Mouse (Mus musculus) lung, embryonic 16.5 days (tissue): Measurements from ENCODE around the gene Gstm5. TPM values are rescaled to one million over a fixed set of nuclear protein-coding genes. Genes with fewer than 3 reads are reported as not detected.
"Not testable (repeated sequence)": the region's sequence is repeated elsewhere in the genome, so short reads cannot be mapped to it uniquely, and the experiment has no call there.

ENCODE experiments used
- ATAC-seq: fragments of 200-750 bp; cut with Nextera tagmentation; 2 replicates; pipeline ENCODE4 v1.8.0; 2017; ENCODE audit warnings: low read depth, mild to moderate bottlenecking, moderate library complexity
- H3K27ac ChIP-seq: fragments of 300-500 bp; sonication (generic); 2 replicates; pipeline ENCODE4 v1.5.1; 2014; ENCODE audit warnings: mild to moderate bottlenecking, control low read depth, low read length
- H3K27me3 ChIP-seq: fragments of 300-500 bp; sonication (generic); 2 replicates; pipeline ENCODE4 v1.6.1; 2014; ENCODE audit warnings: low read depth, low read length, mixed read lengths; ENCODE audit not compliant: control insufficient read depth, insufficient read depth
- H3K36me3 ChIP-seq: fragments of 300-500 bp; sonication (generic); 2 replicates; pipeline ENCODE4 v1.6.1; 2014; ENCODE audit warnings: low read length; ENCODE audit not compliant: control insufficient read depth, insufficient read depth
- H3K4me1 ChIP-seq: fragments of 300-500 bp; sonication (generic); replicated peaks from 2 replicates; pipeline ENCODE4 v1.6.1; 2014; ENCODE audit warnings: low read length, mixed read lengths; ENCODE audit not compliant: control insufficient read depth, insufficient read depth
- H3K4me2 ChIP-seq: fragments of 300-500 bp; sonication (generic); 2 replicates; pipeline ENCODE4 v1.6.1; 2014; ENCODE audit warnings: low read depth, low read length, control low read depth
- H3K4me3 ChIP-seq: fragments of 300-500 bp; sonication (generic); 2 replicates; pipeline ENCODE4 v1.5.1; 2014; ENCODE audit warnings: mild to moderate bottlenecking, low read length, control low read depth
- H3K9ac ChIP-seq: fragments of 300-500 bp; sonication (generic); 2 replicates; pipeline ENCODE4 v1.6.1; 2014; ENCODE audit warnings: low read length, control low read depth
- H3K9me3 ChIP-seq: fragments of 300-500 bp; sonication (generic); 2 replicates; pipeline ENCODE4 v1.6.1; 2016; ENCODE audit warnings: low read length; ENCODE audit not compliant: control insufficient read depth
- WGBS: fragments of 180-500 bp; shearing (Covaris S2); extraction: QIAGEN DNeasy Blood & Tissue Kit; methylation state at CpG from one replicate; pipeline ENCODE4 v1.1.7; 2014; 5-methylcytosine and 5-hydroxymethylcytosine counted together
- polyA plus RNA-seq: library from polyadenylated mRNA; unstranded; fragments of >200 nt; fragmentation: Nextera tagmentation; extraction: Ambion mirVana; gene quantifications from 2 replicates; pipeline ENCODE4 v1.2.1, GENCODE M21; 2015

Gstm5 gene
- polyA plus RNA-seq, 1 experiment from 2014 or later = 109 TPM

DNA sequence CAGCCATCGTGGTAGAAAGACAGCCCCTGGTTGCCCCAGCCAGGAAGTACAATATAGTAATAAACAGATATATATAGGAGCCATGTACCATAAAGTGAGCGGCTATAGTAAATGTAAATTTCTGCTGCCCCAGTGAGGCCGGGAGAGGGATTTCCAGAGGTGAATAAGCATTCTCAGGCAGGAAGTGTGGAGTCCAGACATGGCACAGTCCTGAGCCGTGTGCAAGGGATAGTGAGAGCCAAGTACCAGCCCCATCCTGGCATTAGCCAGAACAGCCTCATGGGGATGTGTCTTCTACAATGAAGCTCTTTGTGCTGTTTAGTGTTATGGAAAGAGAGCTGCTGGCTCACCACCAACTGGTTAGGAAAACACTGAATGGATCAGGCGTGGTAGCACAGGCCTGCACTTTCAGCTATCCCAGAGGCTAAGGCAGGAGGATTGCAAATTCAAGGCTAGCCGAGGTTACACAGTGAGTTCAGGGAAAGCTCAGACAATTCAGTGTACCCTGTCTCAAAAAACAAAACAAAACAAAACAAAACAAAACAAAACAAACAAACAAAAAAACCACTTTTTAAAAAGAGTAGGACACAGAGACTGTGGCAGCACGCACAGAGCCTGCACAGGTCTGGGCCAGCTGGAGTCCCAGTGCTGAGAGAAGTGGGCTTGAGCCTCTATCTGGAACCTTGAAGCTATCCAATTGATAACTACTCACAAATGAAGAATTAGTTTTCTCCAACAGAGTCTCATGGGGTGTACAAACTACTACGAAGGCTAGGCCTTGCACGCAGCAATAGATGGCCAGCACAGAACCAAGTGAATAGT is 7.7 kb upstream of the Gstm5 start:
- H3K9ac ChIP-seq = no peak overlapping the region
- H3K4me3 ChIP-seq = no peak overlapping the region
- no peaks in the 10 kb centered on the region for H3K27me3 ChIP-seq
- 74% methylated on average over 9 of the region's 9 CpGs for WGBS
- H3K4me1 ChIP-seq = no peaks in the 10 kb centered on the region
- H3K9me3 ChIP-seq = no peaks in the 10 kb centered on the region
- no peak for ATAC-seq
- no peaks in the 10 kb centered on the region for H3K36me3 ChIP-seq
- no peak overlapping the region for H3K27ac ChIP-seq
- no peak overlapping the region for H3K4me2 ChIP-seq

DNA sequence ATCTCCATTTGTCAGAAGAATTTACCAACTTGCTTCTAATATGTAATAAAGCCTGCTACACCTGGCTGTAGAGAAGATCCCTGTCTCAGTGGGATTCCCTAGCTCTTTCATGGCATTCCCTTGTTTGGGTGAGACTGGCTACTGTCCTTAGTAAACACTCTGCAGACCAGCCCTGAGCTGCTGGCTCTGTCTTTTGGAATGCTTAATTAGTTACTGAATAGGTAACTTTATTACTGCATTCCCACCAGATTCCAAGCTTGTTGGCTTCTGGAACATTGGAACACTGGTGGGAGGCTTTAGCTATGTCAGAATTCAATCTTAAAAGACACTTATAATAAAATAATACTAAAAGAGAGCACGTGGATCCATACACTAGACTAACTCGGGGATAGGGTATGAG is 6.4 kb upstream of the Gstm5 start:
- H3K27ac ChIP-seq, H3K9me3 ChIP-seq, H3K4me2 ChIP-seq, H3K9ac ChIP-seq, H3K4me1 ChIP-seq, H3K27me3 ChIP-seq, H3K4me3 ChIP-seq, ATAC-seq, H3K36me3 ChIP-seq: not testable (repeated sequence)
- WGBS = 77% methylated on average over 2 of the region's 2 CpGs

DNA sequence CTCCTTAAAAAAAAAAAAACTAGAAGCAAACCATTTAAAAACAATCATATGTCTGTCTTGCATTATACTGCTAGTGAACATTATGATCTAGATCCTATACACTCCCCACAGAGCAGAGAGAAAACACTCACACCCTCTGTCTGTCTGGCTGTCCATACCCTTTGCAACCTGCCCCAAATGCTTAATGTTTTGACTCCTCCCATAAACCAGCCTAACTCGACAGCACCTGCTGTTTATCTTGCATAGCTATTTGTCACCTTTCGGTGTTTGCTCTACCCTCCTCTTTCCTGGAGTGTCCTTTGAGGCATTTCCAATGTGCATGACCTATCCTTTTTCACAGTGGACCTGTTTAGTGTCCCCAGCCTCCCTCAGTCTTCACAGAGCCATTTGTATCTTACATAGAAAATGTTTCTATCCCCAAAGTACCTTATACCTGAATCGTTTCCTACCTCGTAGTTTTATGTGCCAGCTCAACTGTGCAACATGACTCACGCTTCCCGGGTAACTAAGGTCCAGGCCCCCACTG is 364 bp upstream of the Gstm5 start:
- peak overlapping the region; percentile 90 for H3K4me2 ChIP-seq
- peak; percentile 11; the same call in 1 of the 2 replicates for ATAC-seq
- H3K4me1 ChIP-seq = peaks cover 5% of the 10 kb centered on the region
- no peaks in the 10 kb centered on the region for H3K9me3 ChIP-seq
- H3K36me3 ChIP-seq = no peaks in the 10 kb centered on the region
- no peak overlapping the region for H3K27ac ChIP-seq
- H3K27me3 ChIP-seq = no peaks in the 10 kb centered on the region
- peak overlapping the region; percentile 89 for H3K9ac ChIP-seq
- peak overlapping the region; percentile 74 for H3K4me3 ChIP-seq
- 3% methylated on average over 6 of the region's 6 CpGs for WGBS

GRCm38 (mm10) chr3:107898691-107899090 is 3.1 kb downstream of the Gstm5 start:
- Histone ChIP-seq H3K4me1 (peaks cover 5% of the 10 kb centered on the region), H3K9ac (no peak overlapping the region), H3K27me3 (no peaks in the 10 kb centered on the region), H3K36me3 (no peaks in the 10 kb centered on the region), H3K4me3 (no peak overlapping the region), H3K9me3 (no peaks in the 10 kb centered on the region), H3K4me2 (no peak overlapping the region), H3K27ac (no peak overlapping the region)
- 93% methylated on average over 13 of the region's 13 CpGs for WGBS
- ATAC-seq = no peak

DNA sequence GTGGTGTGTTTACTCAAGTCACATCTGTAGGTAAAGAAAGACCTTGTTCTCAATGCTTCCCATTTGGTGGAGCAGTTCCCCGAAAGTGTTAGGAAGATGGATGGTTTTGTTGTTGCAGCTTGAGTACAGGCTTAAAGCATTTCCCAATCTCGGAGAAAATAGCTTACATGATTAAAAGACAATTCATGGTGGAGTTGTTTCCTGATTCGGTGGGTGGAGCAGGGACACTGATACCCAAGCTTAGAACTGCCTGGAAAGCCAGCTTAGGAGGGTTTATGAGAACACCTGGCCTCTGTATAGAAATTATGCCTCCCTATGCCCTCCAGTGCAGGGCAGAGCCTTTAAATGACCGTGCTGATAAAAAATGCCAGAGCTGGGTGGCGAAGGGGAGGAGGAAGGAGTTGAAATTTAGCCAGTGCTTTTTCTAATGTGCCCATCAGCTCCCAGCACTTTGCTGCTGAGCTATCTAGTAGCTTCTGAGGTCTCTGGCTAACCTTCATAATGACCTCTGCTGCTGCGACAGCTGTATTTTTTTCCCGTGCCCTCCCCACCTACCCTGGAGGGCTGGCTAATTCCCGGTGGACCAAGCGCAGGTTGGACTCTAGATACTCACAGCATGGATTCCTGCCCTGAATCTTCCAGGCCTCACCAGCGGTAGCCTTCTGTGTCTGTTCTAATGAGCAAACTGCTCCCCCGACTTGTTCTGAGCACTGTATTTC is 5.5 kb downstream of the Gstm5 start:
- no peak overlapping the region for H3K27ac ChIP-seq
- no peak overlapping the region for H3K4me2 ChIP-seq
- 60% methylated on average over 11 of the region's 11 CpGs for WGBS
- no peak overlapping the region for H3K9ac ChIP-seq
- H3K4me1 ChIP-seq = no peaks in the 10 kb centered on the region
- no peak overlapping the region for H3K4me3 ChIP-seq
- no peaks in the 10 kb centered on the region for H3K9me3 ChIP-seq
- no peak for ATAC-seq
- H3K36me3 ChIP-seq = no peaks in the 10 kb centered on the region
- H3K27me3 ChIP-seq = no peaks in the 10 kb centered on the region

DNA sequence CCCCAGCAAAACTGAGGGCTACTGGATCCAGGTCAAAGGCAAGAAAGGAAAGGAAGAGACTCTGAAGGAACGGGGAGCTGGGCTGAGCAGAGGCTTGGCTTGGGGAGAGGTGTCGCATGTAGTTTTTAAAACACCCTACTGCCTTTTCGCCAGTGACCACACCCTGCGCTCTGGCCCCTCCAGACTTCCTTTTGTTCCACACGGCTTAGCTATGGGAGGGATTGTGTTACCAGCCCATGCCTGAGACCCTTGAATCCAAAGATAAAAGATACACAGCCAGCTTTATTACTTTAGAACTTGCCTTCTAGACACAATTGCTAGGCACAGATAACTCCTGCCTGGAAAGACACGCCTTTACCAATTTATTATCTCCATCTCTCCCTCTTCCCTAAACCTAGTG is 10.3 kb downstream of the Gstm5 start:
- no peaks in the 10 kb centered on the region for H3K27me3 ChIP-seq
- no peak overlapping the region for H3K4me3 ChIP-seq
- H3K4me1 ChIP-seq = peaks cover 8% of the 10 kb centered on the region; the same call in 1 of the 2 replicates
- H3K36me3 ChIP-seq = no peaks in the 10 kb centered on the region
- no peak overlapping the region for H3K27ac ChIP-seq
- no peak overlapping the region for H3K4me2 ChIP-seq
- 64% methylated on average over 6 of the region's 6 CpGs for WGBS
- H3K9ac ChIP-seq = no peak overlapping the region
- H3K9me3 ChIP-seq = no peaks in the 10 kb centered on the region
- ATAC-seq = no peak

DNA sequence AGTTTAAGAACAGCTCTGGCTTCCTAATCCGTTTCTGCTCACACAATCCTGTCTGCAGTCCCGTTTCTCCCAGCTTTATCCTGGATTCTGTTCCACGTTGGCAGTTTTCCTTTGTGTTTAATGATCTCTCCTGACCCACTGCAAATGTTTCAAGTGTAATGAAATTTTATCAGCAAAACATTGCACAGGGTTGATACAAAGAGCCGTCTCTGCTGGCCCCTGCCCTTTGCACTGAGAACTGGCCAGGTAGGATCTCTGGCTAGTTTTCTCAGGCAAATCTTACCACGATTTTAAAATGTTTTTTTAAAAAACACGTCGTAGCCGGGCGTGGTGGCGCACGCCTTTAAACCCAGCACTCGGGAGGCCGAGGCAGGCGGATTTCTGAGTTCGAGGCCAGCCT is 21.1 kb downstream of the Gstm5 start:
- H3K9ac ChIP-seq = no peak overlapping the region
- no peak overlapping the region for H3K4me2 ChIP-seq
- no peak overlapping the region for H3K27ac ChIP-seq
- no peak for ATAC-seq
- H3K36me3 ChIP-seq = no peaks in the 10 kb centered on the region
- H3K4me3 ChIP-seq = no peak overlapping the region
- 71% methylated on average over 15 of the region's 15 CpGs for WGBS
- H3K4me1 ChIP-seq = no peaks in the 10 kb centered on the region
- H3K27me3 ChIP-seq = no peaks in the 10 kb centered on the region
- no peaks in the 10 kb centered on the region for H3K9me3 ChIP-seq

DNA sequence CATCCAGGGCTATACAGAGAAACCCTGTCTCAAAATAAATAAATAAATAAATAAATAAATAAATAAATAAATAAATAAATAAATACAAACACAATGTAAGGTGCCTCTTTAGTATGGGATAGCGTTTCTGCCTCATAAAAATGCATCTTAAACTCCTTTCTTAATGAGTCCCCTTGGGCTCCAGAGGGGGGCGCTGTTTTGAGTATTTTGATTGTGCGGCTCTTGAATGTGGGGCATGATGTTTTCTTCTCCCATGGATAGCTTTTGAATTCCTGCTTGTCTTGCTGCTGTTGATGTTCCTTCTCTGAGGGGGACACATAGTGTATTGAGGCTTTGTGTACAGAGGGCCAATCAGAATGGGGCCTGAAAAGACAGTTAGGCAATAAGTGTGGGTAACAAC is 21.5 kb downstream of the Gstm5 start:
- H3K4me2 ChIP-seq = no peak overlapping the region
- H3K36me3 ChIP-seq = no peaks in the 10 kb centered on the region
- no peaks in the 10 kb centered on the region for H3K4me1 ChIP-seq
- H3K27me3 ChIP-seq = no peaks in the 10 kb centered on the region
- 68% methylated on average over 3 of the region's 3 CpGs for WGBS
- no peak for ATAC-seq
- H3K4me3 ChIP-seq = no peak overlapping the region
- no peak overlapping the region for H3K9ac ChIP-seq
- H3K9me3 ChIP-seq = no peaks in the 10 kb centered on the region
- H3K27ac ChIP-seq = no peak overlapping the region

GRCm38 (mm10) chr3:107917783-107918408 is 22.3 kb downstream of the Gstm5 start:
- no peak overlapping the region for H3K4me2 ChIP-seq
- H3K27ac ChIP-seq = no peak overlapping the region
- no peaks in the 10 kb centered on the region for H3K36me3 ChIP-seq
- no peak overlapping the region for H3K4me3 ChIP-seq
- no peak overlapping the region for H3K9ac ChIP-seq
- no peaks in the 10 kb centered on the region for H3K4me1 ChIP-seq
- no peak for ATAC-seq
- H3K27me3 ChIP-seq = no peaks in the 10 kb centered on the region
- H3K9me3 ChIP-seq = no peaks in the 10 kb centered on the region
- 53% methylated on average over 7 of the region's 7 CpGs for WGBS
